Mouse (Mus musculus): ENCODE data around the gene Stk11ip. TPM values are rescaled to one million over a fixed set of nuclear protein-coding genes. Genes with fewer than 3 reads are reported as not detected.

Gene Stk11ip
- polyA plus RNA-seq, 1 experiment from 2014 or later: 19.6 TPM

- Histone ChIP-seq H3K9ac (replicated peaks) (no peak overlapping the region), H3K36me3 (peaks cover 7% of the 10 kb centered on the region; the same call in 1 of the 2 replicates), H3K4me1 (peaks cover 26% of the 10 kb centered on the region), H3K27me3 (no peaks in the 10 kb centered on the region), H3K27ac (replicated peaks) (peak overlapping the region; percentile 57), H3K4me3 (no peak overlapping the region), H3K9me3 (no peaks in the 10 kb centered on the region), H3K4me2 (replicated peaks) (no peak overlapping the region)
- 38% methylated on average over 1 of the region's 1 CpGs for WGBS
- peak; percentile 37; the same call in 1 of the 2 replicates for ATAC-seq (replicated peaks)
Observed at GRCm38 (mm10) chr1:75561898-75562238, 40.5 kb downstream of the Stk11ip start.

- no peaks in the 10 kb centered on the region for H3K27me3 ChIP-seq
- no peak overlapping the region for H3K4me2 ChIP-seq (replicated peaks)
- WGBS: 89% methylated on average over 2 of the region's 2 CpGs
- H3K27ac ChIP-seq (replicated peaks): no peak overlapping the region
- no peaks in the 10 kb centered on the region for H3K9me3 ChIP-seq
- no peak overlapping the region for H3K9ac ChIP-seq (replicated peaks)
- ATAC-seq (replicated peaks): no peak
- no peak overlapping the region for H3K4me3 ChIP-seq
- peaks cover 25% of the 10 kb centered on the region for H3K4me1 ChIP-seq
- no peaks in the 10 kb centered on the region for H3K36me3 ChIP-seq
Observed at GRCm38 (mm10) chr1:75564102-75564501, 42.8 kb downstream of the Stk11ip start.

DNA sequence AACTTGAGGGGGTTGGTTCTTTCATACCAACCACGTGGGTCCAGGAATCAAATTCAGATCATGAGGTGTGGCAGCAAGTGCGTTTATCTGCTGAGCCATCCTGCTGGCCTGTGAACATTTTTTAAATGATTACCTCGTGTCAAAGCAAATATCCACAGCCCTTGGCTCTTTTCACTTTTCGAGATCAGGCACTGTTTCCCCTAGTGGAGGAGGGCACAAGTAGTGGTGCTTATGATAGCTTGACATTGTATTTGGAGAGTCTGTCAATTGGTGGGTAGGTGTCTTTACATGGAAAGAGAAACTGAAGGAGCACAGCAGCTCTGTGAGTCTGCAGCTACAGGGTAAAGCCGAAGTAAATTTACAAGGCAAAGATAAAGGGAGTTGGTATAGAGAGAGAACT, 43.6 kb downstream of the Stk11ip start:
- 65% methylated on average over 5 of the region's 5 CpGs for WGBS
- Histone ChIP-seq H3K4me2 (replicated peaks) (no peak overlapping the region), H3K4me3 (no peak overlapping the region), H3K36me3 (no peaks in the 10 kb centered on the region), H3K27me3 (no peaks in the 10 kb centered on the region), H3K9me3 (no peaks in the 10 kb centered on the region), H3K27ac (replicated peaks) (no peak overlapping the region), H3K4me1 (peaks cover 17% of the 10 kb centered on the region), H3K9ac (replicated peaks) (no peak overlapping the region)
- ATAC-seq (replicated peaks): no peak

GRCm38 (mm10) chr1:75565616-75566015, 44.3 kb downstream of the Stk11ip start:
- 58% methylated on average over 9 of the region's 9 CpGs for WGBS
- ATAC-seq (replicated peaks): no peak

DNA sequence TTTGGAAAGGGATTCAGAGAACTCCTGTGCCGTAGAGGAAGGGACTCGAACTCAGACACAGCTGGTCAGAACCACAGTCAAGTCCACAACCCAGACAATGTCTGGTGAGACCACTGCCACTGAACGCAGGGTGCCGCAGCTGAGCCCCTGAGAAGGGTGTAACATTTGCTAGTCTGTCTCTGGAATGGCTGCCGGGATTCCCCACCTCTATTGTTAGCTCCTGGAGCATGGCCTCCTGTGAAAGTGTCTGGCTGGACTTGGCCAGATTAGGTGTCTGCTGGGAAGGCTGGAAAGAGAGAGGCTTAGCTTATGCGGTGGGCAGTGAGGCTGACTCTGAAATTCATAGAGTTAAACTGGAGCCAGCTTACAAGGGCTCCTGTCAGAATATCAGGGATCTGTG, 49.1 kb downstream of the Stk11ip start:
- no peak overlapping the region for H3K4me3 ChIP-seq
- no peaks in the 10 kb centered on the region for H3K36me3 ChIP-seq
- H3K27ac ChIP-seq (replicated peaks): no peak overlapping the region
- no peak overlapping the region for H3K9ac ChIP-seq (replicated peaks)
- H3K4me1 ChIP-seq: peaks cover 8% of the 10 kb centered on the region
- H3K9me3 ChIP-seq: no peaks in the 10 kb centered on the region
- 67% methylated on average over 6 of the region's 6 CpGs for WGBS
- no peaks in the 10 kb centered on the region for H3K27me3 ChIP-seq
- no peak overlapping the region for H3K4me2 ChIP-seq (replicated peaks)
- ATAC-seq (replicated peaks): no peak

More at GRCm38 (mm10) chr1:75565616-75566015, 44.3 kb downstream of the Stk11ip start:
- Histone ChIP-seq H3K4me2 (replicated peaks) (no peak overlapping the region), H3K4me3 (no peak overlapping the region), H3K27ac (replicated peaks) (peak overlapping the region; percentile 5; the same call in 1 of the 2 replicates), H3K9me3 (no peaks in the 10 kb centered on the region), H3K9ac (replicated peaks) (no peak overlapping the region), H3K4me1 (peaks cover 15% of the 10 kb centered on the region), H3K36me3 (no peaks in the 10 kb centered on the region), H3K27me3 (no peaks in the 10 kb centered on the region)

DNA sequence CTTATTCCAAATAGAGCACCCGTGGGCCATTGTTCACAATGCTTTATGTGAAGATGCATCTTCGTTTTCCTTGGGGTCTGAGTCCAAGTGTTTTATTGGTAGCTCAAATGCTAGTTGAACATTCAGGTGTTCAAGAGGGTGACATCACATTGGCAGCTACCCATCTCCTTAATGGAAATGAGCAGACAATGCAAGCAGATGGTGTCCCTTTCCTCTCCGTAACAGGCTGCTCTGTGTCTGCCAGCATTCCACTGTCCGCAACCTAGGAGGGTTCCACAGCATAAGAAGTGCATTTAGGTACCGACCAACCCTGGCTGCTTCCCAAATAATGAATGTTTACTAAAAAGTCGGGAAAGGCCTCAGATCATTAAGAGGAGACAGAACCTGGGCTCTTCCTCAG, 51.4 kb downstream of the Stk11ip start:
- H3K4me2 ChIP-seq (replicated peaks): no peak overlapping the region
- no peaks in the 10 kb centered on the region for H3K36me3 ChIP-seq
- H3K4me3 ChIP-seq: no peak overlapping the region
- no peaks in the 10 kb centered on the region for H3K9me3 ChIP-seq
- H3K9ac ChIP-seq (replicated peaks): no peak overlapping the region
- peaks cover 8% of the 10 kb centered on the region for H3K4me1 ChIP-seq
- no peak overlapping the region for H3K27ac ChIP-seq (replicated peaks)
- H3K27me3 ChIP-seq: no peaks in the 10 kb centered on the region
- WGBS: 64% methylated on average over 6 of the region's 6 CpGs
- no peak for ATAC-seq (replicated peaks)

DNA sequence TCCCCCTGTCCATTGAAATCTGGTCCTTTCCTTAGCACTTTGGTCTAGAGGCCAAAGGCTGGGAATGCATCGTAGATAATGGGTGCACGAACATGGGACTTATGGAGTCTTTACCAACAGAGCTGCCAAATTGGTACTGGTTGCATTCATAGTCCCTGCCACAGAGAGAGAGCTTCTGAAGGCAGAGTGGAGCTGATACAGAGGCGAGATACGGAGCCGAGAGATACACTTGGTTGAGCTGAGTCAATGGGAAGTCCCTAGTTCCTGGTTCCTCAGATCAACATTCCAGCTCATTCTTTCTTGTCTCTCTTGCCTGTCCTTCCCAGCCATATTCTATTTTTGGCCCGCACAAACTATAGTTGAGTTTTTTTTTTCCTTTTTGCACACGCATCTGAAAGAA, 52.4 kb downstream of the Stk11ip start:
- Histone ChIP-seq H3K9ac (replicated peaks) (no peak overlapping the region), H3K27ac (replicated peaks) (no peak overlapping the region), H3K4me2 (replicated peaks) (no peak overlapping the region), H3K9me3 (no peaks in the 10 kb centered on the region), H3K36me3 (no peaks in the 10 kb centered on the region), H3K4me1 (peaks cover 8% of the 10 kb centered on the region), H3K4me3 (no peak overlapping the region), H3K27me3 (no peaks in the 10 kb centered on the region)
- no peak for ATAC-seq (replicated peaks)
- 80% methylated on average over 7 of the region's 7 CpGs for WGBS

GRCm38 (mm10) chr1:75574476-75575310, 53.4 kb downstream of the Stk11ip start:
- Histone ChIP-seq H3K36me3 (no peaks in the 10 kb centered on the region), H3K9me3 (no peaks in the 10 kb centered on the region), H3K27me3 (no peaks in the 10 kb centered on the region), H3K4me3 (no peak overlapping the region), H3K4me2 (replicated peaks) (no peak overlapping the region), H3K4me1 (peaks cover 8% of the 10 kb centered on the region), H3K27ac (replicated peaks) (no peak overlapping the region), H3K9ac (replicated peaks) (no peak overlapping the region)
- 48% methylated on average over 17 of the region's 17 CpGs for WGBS
- no peak for ATAC-seq (replicated peaks)

DNA sequence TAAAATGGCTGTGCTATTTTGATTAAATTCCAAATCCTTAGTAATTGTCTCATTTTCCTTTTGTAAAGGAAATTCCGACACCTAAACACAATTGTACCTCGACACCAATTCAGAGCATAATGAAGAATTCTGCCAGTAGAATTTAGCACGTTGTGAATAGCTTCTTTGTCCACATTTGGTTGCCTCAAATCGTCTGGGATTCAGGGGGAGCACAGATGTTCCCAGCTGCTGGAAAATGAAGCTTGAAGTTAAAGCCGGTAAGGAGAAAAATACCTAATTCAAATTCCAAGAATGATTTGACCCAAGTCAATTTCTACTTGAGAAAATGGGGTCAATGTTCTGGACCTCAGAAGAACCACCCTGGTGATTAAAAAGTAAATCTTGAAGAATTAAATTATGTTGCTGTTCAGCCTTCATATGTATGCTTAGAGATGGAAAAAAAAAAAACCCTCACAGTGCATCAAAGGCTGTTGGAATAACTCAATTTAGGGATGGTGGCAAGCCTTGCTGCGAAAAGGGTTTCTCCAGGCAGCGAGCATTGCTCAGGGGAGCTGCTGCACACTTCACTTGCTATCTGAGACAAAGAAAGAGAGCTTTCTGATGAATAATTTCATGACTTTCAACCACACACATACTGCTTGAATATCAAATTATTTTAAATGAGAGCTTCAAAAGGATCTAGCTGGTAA, 60.8 kb downstream of the Stk11ip start:
- no peak overlapping the region for H3K9ac ChIP-seq (replicated peaks)
- WGBS: 15% methylated on average over 7 of the region's 7 CpGs

DNA sequence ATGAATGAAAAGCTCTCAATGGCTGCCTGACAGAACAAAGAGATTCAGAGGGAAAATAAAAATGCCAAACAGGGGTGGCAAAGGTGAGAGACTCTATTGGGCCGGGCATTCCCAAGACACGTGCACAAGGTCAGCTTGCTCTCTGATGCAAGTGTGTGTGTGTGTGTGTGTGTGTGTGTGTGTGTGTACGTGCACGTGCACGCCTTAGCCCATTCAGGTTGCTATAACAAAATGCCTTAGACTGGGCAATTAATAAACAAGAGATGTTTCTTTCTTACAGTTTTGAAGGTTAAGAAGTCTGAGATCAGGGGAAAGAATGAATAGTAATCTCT, 61.3 kb downstream of the Stk11ip start:
- Histone ChIP-seq H3K9me3 (no peaks in the 10 kb centered on the region), H3K4me1 (peaks cover 11% of the 10 kb centered on the region; the same call in 1 of the 2 replicates), H3K4me2 (replicated peaks) (no peak overlapping the region), H3K36me3 (no peaks in the 10 kb centered on the region), H3K27ac (replicated peaks) (peak overlapping the region; percentile 78), H3K4me3 (no peak overlapping the region), H3K9ac (replicated peaks) (no peak overlapping the region), H3K27me3 (no peaks in the 10 kb centered on the region)
- 40% methylated on average over 5 of the region's 5 CpGs for WGBS
- ATAC-seq (replicated peaks): no peak

More for the DNA sequence above, 60.8 kb downstream of the Stk11ip start:
- Histone ChIP-seq H3K4me3 (no peak overlapping the region), H3K4me1 (peaks cover 11% of the 10 kb centered on the region; the same call in 1 of the 2 replicates), H3K27me3 (no peaks in the 10 kb centered on the region), H3K36me3 (no peaks in the 10 kb centered on the region), H3K9me3 (no peaks in the 10 kb centered on the region), H3K27ac (replicated peaks) (peak overlapping the region; percentile 78), H3K4me2 (replicated peaks) (no peak overlapping the region)
- ATAC-seq (replicated peaks): no peak

DNA sequence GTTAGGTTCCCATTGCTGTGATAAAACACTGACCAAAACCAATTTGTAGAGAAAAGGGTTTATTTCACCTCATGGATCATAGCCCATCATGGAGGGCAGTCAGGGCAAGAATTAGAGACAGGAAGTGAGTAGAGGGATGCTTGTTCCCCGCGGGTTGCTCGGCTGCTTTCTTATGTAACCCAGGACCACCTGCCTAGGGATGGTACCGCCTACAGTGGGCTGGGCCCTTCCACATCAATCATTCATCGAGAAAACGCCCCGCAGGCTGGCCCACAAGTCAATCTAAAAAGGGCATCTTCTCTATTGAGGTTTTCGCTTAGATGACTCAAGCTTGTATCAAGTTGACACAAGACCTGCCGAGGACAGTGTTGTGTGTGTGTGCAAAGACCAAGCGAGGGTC, 61.7 kb downstream of the Stk11ip start:
- H3K4me1 ChIP-seq: peaks cover 11% of the 10 kb centered on the region; the same call in 1 of the 2 replicates
- no peaks in the 10 kb centered on the region for H3K9me3 ChIP-seq
- H3K27ac ChIP-seq (replicated peaks): peak overlapping the region; percentile 78
- 84% methylated on average over 10 of the region's 10 CpGs for WGBS
- H3K36me3 ChIP-seq: no peaks in the 10 kb centered on the region
- H3K27me3 ChIP-seq: no peaks in the 10 kb centered on the region
- H3K4me3 ChIP-seq: no peak overlapping the region
- H3K9ac ChIP-seq (replicated peaks): no peak overlapping the region
- ATAC-seq (replicated peaks): no peak
- no peak overlapping the region for H3K4me2 ChIP-seq (replicated peaks)

DNA sequence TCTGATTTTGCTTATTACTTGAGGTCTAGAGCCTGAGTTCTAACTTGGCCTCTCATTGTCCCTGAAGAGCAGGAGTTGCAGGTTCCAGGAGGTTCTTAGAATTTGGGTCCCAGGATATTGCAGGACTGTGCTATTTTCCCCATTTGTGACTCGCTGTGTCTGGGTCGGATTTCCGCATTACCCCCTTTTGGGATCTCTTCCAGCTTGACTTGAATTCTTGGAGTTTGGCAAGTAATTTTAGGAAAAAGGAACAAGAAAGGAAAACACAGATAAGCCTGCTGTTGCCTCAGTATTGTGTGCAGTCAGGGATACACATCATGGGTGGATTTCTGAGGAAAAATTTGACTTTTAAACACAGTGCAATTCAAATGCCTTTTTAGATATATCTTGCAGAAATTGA, 65.5 kb downstream of the Stk11ip start:
- Histone ChIP-seq H3K9ac (replicated peaks) (no peak overlapping the region), H3K27ac (replicated peaks) (no peak overlapping the region), H3K36me3 (no peaks in the 10 kb centered on the region), H3K4me3 (no peak overlapping the region), H3K4me2 (replicated peaks) (no peak overlapping the region), H3K27me3 (no peaks in the 10 kb centered on the region), H3K4me1 (peaks cover 18% of the 10 kb centered on the region), H3K9me3 (no peaks in the 10 kb centered on the region)
- WGBS: 90% methylated on average over 3 of the region's 3 CpGs
- ATAC-seq (replicated peaks): no peak
